Mouse (Mus musculus): ENCODE measurements around the gene Ergic1.
A peak's percentile ranks its signal among the peaks of the same experiment; 100 is the strongest.

Gene Ergic1

DNA sequence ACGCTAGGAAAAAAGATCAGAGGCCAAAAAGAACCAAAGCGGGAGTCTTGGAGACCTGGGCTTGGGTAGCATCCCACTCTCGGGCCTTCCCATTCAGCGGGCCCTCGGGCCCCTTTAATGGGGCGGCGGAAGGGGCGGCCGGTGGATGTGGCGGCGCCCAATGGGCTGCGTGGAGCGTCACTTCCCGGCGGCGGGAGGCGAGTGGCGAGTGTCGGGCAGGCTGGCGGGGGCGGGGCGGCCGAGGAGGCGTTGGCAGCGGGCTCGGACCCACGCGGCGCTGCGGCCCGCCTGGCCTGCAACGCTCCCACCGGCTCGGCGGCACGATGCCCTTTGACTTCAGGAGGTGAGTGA, at the start of gene Ergic1:
TSS of gene Ergic1 (plus strand) at position 200 of the 351 bp plus-strand sequence.
- peak; percentile 95 for DNase-seq (ENCODE audit: inconsistent ontology term)

- DNase-seq (ENCODE audit: inconsistent ontology term): no peak
Measured at GRCm38 (mm10) chr17:26511816-26512774, 49.2 kb upstream of the Ergic1 start.

GRCm38 (mm10) chr17:26512961-26513360, 48.3 kb upstream of the Ergic1 start:
- DNase-seq (ENCODE audit: inconsistent ontology term): no peak

DNA sequence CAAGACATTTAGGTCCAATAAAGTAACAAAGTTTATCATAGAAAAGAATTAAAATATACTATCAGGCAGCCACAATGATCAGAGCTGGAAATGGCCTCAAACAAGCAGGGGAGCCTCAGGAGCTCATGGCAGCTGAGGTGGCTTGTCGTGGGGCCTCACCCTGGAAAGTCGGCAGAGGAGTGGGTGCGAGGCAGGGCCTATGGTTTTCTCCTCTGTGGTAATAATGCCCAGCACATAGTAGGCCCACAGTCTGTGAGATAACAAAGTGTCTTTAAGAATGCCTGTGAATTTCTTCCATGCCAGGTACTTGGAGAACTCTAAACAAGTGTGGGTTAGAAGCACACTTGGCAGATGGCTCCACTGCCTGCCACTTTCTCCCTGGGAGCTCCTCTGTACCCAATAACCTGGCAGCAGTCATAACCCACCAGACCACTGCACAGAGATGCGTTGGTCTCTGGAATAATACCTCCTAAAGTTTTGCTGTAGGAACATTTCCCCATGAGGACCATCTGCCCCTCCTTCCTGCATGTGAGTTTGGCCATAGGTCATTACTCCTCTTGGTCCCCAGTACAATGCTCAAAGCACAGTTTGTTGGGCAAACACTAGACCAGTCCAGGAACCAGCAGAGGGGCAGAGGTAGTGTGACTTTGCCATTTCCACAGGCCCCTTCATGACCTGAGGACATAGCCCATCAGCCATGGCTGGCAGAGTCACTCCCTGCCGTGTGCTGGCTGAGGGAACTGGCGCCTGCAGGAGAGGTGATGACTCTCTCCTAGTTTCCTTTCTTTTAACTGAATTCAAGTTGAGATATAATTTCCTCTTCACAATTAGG, 47.6 kb upstream of the Ergic1 start:
- DNase-seq (ENCODE audit: inconsistent ontology term): no peak

- peak; percentile 92 for DNase-seq (ENCODE audit: inconsistent ontology term)
Measured at GRCm38 (mm10) chr17:26514581-26515030, 46.7 kb upstream of the Ergic1 start.

- no peak for DNase-seq (ENCODE audit: inconsistent ontology term)
Measured at GRCm38 (mm10) chr17:26515675-26516074, 45.6 kb upstream of the Ergic1 start.

- DNase-seq (ENCODE audit: inconsistent ontology term): no peak
Measured at GRCm38 (mm10) chr17:26518306-26518705, 43.0 kb upstream of the Ergic1 start.

GRCm38 (mm10) chr17:26522711-26523110, 38.6 kb upstream of the Ergic1 start:
- DNase-seq (ENCODE audit: inconsistent ontology term): no peak

- DNase-seq (ENCODE audit: inconsistent ontology term): no peak
Measured at GRCm38 (mm10) chr17:26524316-26524715, 37.0 kb upstream of the Ergic1 start.

GRCm38 (mm10) chr17:26524801-26525200, 36.5 kb upstream of the Ergic1 start:
- no peak for DNase-seq (ENCODE audit: inconsistent ontology term)

- DNase-seq (ENCODE audit: inconsistent ontology term): no peak
Measured at GRCm38 (mm10) chr17:26525316-26525715, 36.0 kb upstream of the Ergic1 start.

DNA sequence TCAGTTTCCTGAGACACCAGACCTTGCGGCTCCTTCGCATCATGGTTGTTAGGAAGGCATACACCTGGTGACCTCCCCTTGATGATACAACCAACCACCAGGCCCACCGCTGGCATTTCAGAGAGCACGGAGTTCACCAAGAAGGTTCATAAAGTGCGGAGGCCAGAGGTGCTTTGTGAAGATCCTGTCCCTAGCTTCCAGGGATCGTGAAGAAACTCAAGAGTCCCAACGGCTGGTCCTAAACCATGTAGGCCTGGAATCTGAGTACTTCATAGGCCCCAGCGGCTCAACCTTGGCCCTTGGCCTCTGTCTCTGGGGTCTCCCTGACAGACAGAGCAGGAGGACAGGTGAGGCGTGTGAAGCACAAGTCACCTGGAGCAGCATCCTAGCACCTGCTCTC, 34.0 kb upstream of the Ergic1 start:
- DNase-seq (ENCODE audit: inconsistent ontology term): no peak

- DNase-seq (ENCODE audit: inconsistent ontology term): no peak
Measured at GRCm38 (mm10) chr17:26528751-26529150, 32.5 kb upstream of the Ergic1 start.

DNA sequence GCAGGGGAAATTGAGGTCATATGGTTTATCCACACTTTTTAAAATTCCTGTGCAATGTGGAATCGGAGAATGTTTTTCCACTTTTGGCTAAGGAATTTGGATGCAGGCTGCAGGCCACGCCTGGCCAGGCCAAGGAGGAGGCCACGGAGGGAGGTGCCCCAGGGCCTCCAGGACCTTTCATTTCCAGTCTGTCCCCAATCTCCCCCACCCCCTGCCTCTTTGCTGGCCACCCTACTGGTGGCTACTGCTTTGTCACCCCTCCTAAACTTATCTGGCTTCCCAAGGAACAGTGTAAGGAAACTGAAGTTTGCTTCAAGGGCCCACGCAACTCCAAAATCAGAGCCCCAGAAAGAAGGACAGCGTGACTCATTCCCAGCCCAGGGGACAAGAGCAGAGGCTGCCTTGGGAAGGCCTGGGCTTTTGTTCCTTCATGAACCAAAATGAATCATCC, 31.5 kb upstream of the Ergic1 start:
- peak; percentile 75 for DNase-seq (ENCODE audit: inconsistent ontology term)

GRCm38 (mm10) chr17:26530590-26531081, 30.7 kb upstream of the Ergic1 start:
- no peak for DNase-seq (ENCODE audit: inconsistent ontology term)

- DNase-seq (ENCODE audit: inconsistent ontology term): no peak
Measured at GRCm38 (mm10) chr17:26531395-26532027, 29.8 kb upstream of the Ergic1 start.

GRCm38 (mm10) chr17:26532476-26533045, 28.7 kb upstream of the Ergic1 start:
- no peak for DNase-seq (ENCODE audit: inconsistent ontology term)

GRCm38 (mm10) chr17:26533871-26534372, 27.4 kb upstream of the Ergic1 start:
- peak; percentile 77 for DNase-seq (ENCODE audit: inconsistent ontology term)

- no peak for DNase-seq (ENCODE audit: inconsistent ontology term)
Measured at GRCm38 (mm10) chr17:26534695-26535094, 26.6 kb upstream of the Ergic1 start.

DNA sequence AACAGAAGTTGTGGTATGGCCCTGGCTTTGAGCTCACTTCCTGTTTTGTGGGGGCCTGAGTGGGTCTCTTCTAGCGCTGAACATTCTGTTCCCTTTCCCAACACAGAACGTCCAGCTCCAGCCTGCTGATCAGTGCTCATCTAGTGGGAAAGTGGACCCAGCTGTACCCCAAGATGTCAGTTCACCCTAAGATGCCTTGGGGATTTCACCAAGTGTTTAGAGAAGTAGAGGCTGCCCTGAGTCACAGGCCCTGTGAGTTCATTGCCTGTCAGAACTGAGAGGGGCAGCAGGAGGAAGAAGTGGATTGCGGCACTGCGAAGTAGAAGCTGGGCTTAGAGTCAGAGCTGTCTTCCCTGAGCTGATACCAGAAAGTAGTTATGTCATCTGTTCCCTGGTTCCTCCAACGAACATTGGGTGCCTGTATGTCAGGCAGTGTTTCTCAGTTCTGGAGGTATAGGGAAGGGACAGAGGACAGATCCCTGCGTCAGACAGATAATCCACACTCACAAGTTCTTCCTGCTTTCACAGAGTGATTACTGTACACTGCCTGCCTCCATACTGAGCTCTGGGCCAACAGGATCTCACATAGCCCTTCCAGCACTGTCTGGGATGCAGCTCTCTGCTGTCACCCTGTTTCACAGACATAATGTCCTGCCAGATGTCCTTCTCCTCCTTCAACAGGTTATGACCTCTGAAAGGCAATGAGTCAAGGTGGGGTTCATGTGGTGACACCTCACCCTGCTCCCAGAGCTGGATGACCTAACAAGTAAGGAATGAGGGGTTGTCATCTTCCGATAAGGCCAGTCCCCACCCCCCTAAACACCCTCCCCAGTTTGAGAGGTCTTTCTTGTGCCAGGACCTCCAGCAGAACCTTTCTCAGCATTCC, 25.8 kb upstream of the Ergic1 start:
- no peak for DNase-seq (ENCODE audit: inconsistent ontology term)
